Mouse (Mus musculus) thymus, postnatal 14 days (tissue): ENCODE data around the gene Rbm24.

Experiments
- DNase-seq: peaks from one replicate; pipeline ENCODE4 v3.0.0; 2021

Gene Rbm24

DNA sequence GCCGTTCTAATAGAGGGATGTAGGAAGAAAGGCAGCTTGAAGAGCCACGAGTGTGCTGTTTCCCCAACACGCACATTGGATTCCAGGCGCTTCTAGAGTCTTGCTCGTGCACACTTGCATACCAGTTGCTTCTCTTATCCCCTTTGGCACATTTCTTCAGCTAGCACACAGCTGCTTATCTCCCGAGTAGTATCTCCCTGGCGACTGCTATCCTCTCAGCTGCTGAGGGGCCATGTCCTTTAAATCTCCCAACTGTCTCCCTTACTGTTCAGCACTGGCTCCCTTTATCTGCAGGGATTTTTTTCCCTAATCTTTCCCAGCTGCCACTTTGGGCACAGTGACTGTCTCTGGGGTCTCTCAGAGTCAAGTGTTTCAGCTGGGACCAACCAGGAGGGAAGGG lies 25.8 kb downstream of the Rbm24 start:
- DNase-seq: no peak

DNA sequence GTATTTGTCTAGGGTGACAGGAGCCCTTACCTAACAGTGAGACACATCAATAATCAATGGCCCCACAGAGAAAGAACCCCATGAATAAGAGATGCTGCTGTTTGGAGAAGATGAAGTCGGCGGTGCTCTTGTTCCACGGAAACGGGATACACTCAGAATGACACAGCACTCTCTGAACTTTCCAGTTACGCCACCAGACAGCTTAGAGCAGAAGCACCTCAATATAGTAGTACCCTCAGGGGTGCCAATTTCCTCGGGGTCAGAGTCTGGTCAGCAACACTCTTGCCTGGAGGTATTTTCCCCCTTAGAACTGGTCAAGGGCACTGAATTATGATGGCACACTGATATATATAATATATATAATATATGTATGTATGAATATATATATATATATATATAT lies 27.8 kb downstream of the Rbm24 start:
- no peak for DNase-seq

DNA sequence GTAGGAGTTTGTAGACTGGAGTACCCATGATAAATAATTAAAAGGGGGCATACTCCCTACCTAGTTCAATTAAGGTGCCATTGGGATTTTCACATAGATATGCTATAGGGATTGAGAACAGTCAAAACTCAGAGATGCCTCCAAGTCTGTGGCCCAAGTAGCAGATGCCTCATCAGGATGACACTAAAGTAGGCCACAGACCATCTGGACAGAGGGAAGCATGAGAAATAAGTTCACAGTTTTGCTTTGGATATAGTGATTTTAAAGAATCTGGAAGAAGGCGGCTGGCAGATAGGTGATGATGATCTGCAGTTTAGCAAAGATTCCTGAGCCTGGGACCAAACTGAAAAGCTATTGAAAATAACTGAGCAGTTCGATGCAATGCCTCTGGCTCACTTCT lies 30.0 kb downstream of the Rbm24 start:
- DNase-seq: no peak

DNA sequence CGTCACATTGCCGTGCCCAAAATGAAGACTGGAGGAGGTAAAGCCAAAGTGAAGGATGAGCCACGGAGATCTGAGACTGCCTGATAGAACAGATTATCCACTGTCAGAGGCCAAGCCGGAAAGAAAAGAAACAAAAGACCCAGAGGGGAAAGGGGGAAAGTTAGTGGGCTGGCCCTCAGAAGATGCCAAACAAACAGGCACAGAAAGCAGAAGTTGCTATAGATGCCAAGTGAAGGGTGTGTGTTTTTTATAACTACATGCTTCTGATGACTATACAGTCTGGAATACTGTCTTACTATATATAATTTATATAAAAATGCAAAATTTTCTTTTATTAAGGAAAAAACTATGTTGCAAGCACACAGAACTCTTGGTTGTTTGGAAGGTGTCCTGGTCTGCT lies 31.7 kb downstream of the Rbm24 start:
- DNase-seq: no peak

DNA sequence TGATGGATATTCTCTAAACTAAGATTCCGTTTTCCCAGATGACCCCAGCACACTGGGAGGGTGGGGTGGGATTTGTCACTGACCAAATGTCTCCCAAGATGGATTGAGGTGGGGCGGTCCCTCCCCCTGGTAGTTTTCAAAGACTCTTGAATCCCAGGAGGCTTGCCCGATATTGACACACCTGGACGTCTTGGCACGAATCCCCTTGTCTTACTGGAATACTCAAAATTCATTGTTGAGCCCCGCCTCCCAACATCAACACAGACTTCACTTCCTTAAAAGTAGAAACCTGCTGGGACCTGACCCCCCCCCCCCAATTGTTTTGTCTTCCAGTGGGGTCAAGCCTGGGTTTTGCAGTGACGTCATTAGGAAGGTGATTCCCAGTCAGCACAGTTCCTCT lies 32.4 kb downstream of the Rbm24 start:
- no peak for DNase-seq

DNA sequence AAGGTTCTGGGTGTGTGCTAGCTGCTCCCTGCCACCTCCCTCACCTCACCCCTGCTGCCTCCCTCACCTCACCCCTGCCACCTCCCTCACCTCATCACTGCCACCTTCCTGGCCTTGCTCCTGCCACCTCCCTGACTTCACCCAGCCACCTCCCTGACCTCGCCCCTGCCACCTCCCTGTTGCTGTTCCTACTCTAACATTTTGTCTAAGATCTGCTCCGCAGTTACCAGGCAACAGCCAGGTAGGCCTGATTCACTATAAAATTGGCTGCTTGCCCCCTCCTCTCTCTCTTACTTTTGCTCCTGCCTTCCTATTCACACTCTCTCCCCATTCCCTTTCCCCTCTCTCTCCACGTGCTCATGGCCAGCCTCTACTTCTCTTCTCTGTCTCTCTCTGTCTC lies 33.3 kb downstream of the Rbm24 start:
- DNase-seq: no peak

DNA sequence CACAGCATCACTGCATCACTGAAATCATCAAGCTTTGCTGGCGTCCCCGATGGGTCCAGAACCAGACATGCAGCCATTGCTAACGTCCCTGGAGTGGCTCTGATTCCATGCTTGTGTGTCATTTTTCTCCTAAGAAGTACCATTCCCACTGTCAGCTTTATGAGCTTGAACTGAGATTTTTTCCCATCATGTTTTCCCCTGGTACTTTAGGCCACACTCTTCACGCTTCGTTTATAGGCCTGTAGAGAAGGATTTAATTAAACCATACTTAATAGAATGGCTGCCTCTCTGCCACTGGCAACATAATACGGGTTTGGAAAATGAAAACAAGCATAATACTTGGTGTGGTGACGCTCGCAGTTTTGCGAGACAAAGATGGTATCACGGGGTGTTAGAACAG lies 41.3 kb downstream of the Rbm24 start:
- no peak for DNase-seq

DNA sequence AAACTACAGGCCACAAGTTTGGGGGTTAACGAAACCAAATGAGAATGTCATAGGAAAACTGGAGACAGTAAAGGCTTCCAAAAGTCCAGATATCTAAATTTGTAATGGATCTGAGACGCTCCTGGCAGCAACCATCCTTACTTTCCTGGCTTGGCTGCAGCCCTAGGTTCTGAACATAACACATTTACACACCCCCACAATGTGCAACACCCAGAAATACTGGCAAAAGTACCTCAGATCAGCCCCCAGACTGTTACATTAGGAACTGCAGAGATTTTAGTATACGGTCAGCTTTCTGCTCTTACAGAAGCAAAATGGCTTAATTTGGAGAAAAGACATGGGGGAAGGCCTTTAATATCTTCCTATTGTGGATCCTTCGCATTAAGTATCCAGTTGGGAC lies 44.0 kb downstream of the Rbm24 start:
- no peak for DNase-seq

DNA sequence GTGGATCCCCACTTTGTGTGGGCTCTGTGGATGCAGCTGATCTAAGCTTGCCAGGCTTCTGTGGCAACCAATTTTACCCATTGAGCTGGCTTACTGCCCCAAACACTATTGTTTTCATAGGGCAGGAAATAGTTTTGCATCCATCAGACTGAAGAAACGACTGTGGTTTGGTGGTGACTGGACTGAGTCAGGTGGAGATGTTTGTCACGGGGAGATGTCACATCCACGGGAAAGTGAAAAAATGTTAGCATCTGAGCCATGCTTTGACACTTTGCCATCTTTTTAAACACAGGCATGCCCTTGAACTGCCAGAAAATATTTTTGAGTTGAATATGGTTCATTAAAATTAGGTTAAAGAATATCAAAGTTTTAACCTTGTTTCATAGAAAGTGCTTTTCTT lies 45.5 kb downstream of the Rbm24 start:
- no peak for DNase-seq

DNA sequence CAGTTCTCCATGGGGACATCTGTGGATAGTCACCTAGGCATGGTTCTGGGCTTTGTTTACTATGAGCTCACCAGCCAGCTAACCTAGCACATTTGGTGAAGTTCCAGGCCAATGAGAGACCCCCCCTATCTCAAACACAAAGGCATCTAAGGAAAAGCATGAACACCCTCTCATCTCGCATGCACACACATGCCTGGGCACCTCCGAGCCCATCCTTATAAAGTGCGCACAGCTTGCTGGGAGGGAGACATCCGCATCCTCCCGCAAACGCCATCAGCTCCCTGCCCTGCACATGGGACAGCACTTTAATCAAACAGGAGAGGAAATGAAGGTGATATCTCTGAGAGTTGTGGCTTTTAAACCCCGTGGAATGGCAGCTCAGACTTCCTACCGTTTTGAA lies 50.0 kb downstream of the Rbm24 start:
- DNase-seq: no peak

DNA sequence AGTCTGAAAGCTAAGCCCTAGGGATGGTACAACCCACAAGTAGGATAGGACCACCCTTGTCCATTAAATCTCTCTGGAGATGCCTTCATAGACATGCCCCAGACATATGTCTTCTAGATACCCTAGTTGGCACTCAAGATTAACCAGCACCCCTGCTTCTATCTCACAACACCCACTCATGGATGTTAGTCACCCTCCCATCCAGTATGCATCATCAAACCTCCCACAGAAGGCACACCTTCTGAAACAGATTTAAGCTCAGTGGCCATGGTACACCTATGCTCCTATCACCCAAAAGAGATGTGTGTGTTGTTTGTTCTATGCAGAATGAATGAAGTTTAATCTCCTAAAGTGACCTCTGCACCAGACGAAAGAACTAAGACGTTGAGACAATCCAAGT lies 51.3 kb downstream of the Rbm24 start:
- DNase-seq: no peak
